Mouse (Mus musculus): Measurements from ENCODE around the gene Enc1. TPM values are rescaled to one million over a fixed set of nuclear protein-coding genes. Genes with fewer than 3 reads are reported as not detected.

The Enc1 gene
- polyA plus RNA-seq, 1 experiment from 2014 or later, result 0.86 TPM

GRCm38 (mm10) chr13:97290747-97291146 lies 49.8 kb downstream of the Enc1 start:
- H3K9me3 ChIP-seq (replicated peaks; ENCODE audit: control insufficient read depth, low read length), result no peaks in the 10 kb centered on the region
- no peak overlapping the region for H3K4me3 ChIP-seq (ENCODE audit: low read depth, low read length)
- H3K27me3 ChIP-seq (ENCODE audit: control insufficient read depth, insufficient read depth, low read depth, low read length), result no peaks in the 10 kb centered on the region
- no peak for ATAC-seq (ENCODE audit: low read depth)
- no peak overlapping the region for H3K4me2 ChIP-seq (ENCODE audit: low read depth, low read length)
- H3K27ac ChIP-seq (ENCODE audit: low read length), result no peak overlapping the region
- H3K9ac ChIP-seq (ENCODE audit: low read depth, low read length), result no peak overlapping the region
- WGBS (ENCODE audit: insufficient replicate concordance), result 25% methylated on average over 3 of the region's 3 CpGs
- no peaks in the 10 kb centered on the region for H3K36me3 ChIP-seq (ENCODE audit: control insufficient read depth, insufficient read depth)
- H3K4me1 ChIP-seq (ENCODE audit: control insufficient read depth, low read depth, low read length), result peaks cover 5% of the 10 kb centered on the region

GRCm38 (mm10) chr13:97291354-97291753 lies 50.4 kb downstream of the Enc1 start:
- ATAC-seq (ENCODE audit: low read depth), result no peak
- Histone ChIP-seq H3K4me2 (ENCODE audit: low read depth, low read length) (no peak overlapping the region), H3K4me3 (ENCODE audit: low read depth, low read length) (no peak overlapping the region), H3K36me3 (ENCODE audit: control insufficient read depth, insufficient read depth) (no peaks in the 10 kb centered on the region), H3K27me3 (ENCODE audit: control insufficient read depth, insufficient read depth, low read depth, low read length) (no peaks in the 10 kb centered on the region), H3K9ac (ENCODE audit: low read depth, low read length) (no peak overlapping the region), H3K27ac (ENCODE audit: low read length) (no peak overlapping the region), H3K4me1 (ENCODE audit: control insufficient read depth, low read depth, low read length) (peaks cover 5% of the 10 kb centered on the region), H3K9me3 (replicated peaks; ENCODE audit: control insufficient read depth, low read length) (no peaks in the 10 kb centered on the region)
- WGBS (ENCODE audit: insufficient replicate concordance), result 69% methylated on average over 17 of the region's 17 CpGs

- no peak overlapping the region for H3K27ac ChIP-seq (ENCODE audit: low read length)
- H3K9me3 ChIP-seq (replicated peaks; ENCODE audit: control insufficient read depth, low read length), result no peaks in the 10 kb centered on the region
- no peak overlapping the region for H3K9ac ChIP-seq (ENCODE audit: low read depth, low read length)
- no peak overlapping the region for H3K4me2 ChIP-seq (ENCODE audit: low read depth, low read length)
- peaks cover 5% of the 10 kb centered on the region for H3K4me1 ChIP-seq (ENCODE audit: control insufficient read depth, low read depth, low read length)
- ATAC-seq (ENCODE audit: low read depth), result no peak
- no peaks in the 10 kb centered on the region for H3K36me3 ChIP-seq (ENCODE audit: control insufficient read depth, insufficient read depth)
- H3K27me3 ChIP-seq (ENCODE audit: control insufficient read depth, insufficient read depth, low read depth, low read length), result no peaks in the 10 kb centered on the region
- H3K4me3 ChIP-seq (ENCODE audit: low read depth, low read length), result no peak overlapping the region
- 65% methylated on average over 8 of the region's 8 CpGs for WGBS (ENCODE audit: insufficient replicate concordance)
Measured at GRCm38 (mm10) chr13:97292026-97292425, 51.1 kb downstream of the Enc1 start.

- Histone ChIP-seq H3K9me3 (replicated peaks; ENCODE audit: control insufficient read depth, low read length) (no peaks in the 10 kb centered on the region), H3K9ac (ENCODE audit: low read depth, low read length) (no peak overlapping the region), H3K4me2 (ENCODE audit: low read depth, low read length) (no peak overlapping the region), H3K4me3 (ENCODE audit: low read depth, low read length) (no peak overlapping the region), H3K36me3 (ENCODE audit: control insufficient read depth, insufficient read depth) (no peaks in the 10 kb centered on the region), H3K27ac (ENCODE audit: low read length) (no peak overlapping the region), H3K27me3 (ENCODE audit: control insufficient read depth, insufficient read depth, low read depth, low read length) (no peaks in the 10 kb centered on the region), H3K4me1 (ENCODE audit: control insufficient read depth, low read depth, low read length) (peaks cover 5% of the 10 kb centered on the region)
- WGBS (ENCODE audit: insufficient replicate concordance), result 54% methylated on average over 12 of the region's 12 CpGs
- ATAC-seq (ENCODE audit: low read depth), result no peak
Measured at GRCm38 (mm10) chr13:97292451-97293245, 51.7 kb downstream of the Enc1 start.

- H3K27me3 ChIP-seq (ENCODE audit: control insufficient read depth, insufficient read depth, low read depth, low read length), result no peaks in the 10 kb centered on the region
- peaks cover 7% of the 10 kb centered on the region for H3K4me1 ChIP-seq (ENCODE audit: control insufficient read depth, low read depth, low read length)
- H3K36me3 ChIP-seq (ENCODE audit: control insufficient read depth, insufficient read depth), result no peaks in the 10 kb centered on the region
- no peak overlapping the region for H3K27ac ChIP-seq (ENCODE audit: low read length)
- no peak overlapping the region for H3K4me3 ChIP-seq (ENCODE audit: low read depth, low read length)
- H3K4me2 ChIP-seq (ENCODE audit: low read depth, low read length), result no peak overlapping the region
- ATAC-seq (ENCODE audit: low read depth), result no peak
- H3K9me3 ChIP-seq (replicated peaks; ENCODE audit: control insufficient read depth, low read length), result no peaks in the 10 kb centered on the region
- 44% methylated on average over 9 of the region's 9 CpGs for WGBS (ENCODE audit: insufficient replicate concordance)
- no peak overlapping the region for H3K9ac ChIP-seq (ENCODE audit: low read depth, low read length)
Measured at GRCm38 (mm10) chr13:97295101-97295852, 54.4 kb downstream of the Enc1 start.

GRCm38 (mm10) chr13:97295853-97296219 lies 54.9 kb downstream of the Enc1 start:
- Histone ChIP-seq H3K27me3 (ENCODE audit: control insufficient read depth, insufficient read depth, low read depth, low read length) (no peaks in the 10 kb centered on the region), H3K4me2 (ENCODE audit: low read depth, low read length) (no peak overlapping the region), H3K9ac (ENCODE audit: low read depth, low read length) (no peak overlapping the region), H3K27ac (ENCODE audit: low read length) (no peak overlapping the region), H3K4me3 (ENCODE audit: low read depth, low read length) (no peak overlapping the region), H3K9me3 (replicated peaks; ENCODE audit: control insufficient read depth, low read length) (no peaks in the 10 kb centered on the region), H3K4me1 (ENCODE audit: control insufficient read depth, low read depth, low read length) (peaks cover 7% of the 10 kb centered on the region), H3K36me3 (ENCODE audit: control insufficient read depth, insufficient read depth) (no peaks in the 10 kb centered on the region)
- WGBS (ENCODE audit: insufficient replicate concordance), result 37% methylated on average over 11 of the region's 11 CpGs
- ATAC-seq (ENCODE audit: low read depth), result no peak

- Histone ChIP-seq H3K36me3 (ENCODE audit: control insufficient read depth, insufficient read depth) (no peaks in the 10 kb centered on the region), H3K27me3 (ENCODE audit: control insufficient read depth, insufficient read depth, low read depth, low read length) (no peaks in the 10 kb centered on the region), H3K9me3 (replicated peaks; ENCODE audit: control insufficient read depth, low read length) (no peaks in the 10 kb centered on the region), H3K4me3 (ENCODE audit: low read depth, low read length) (no peak overlapping the region), H3K4me2 (ENCODE audit: low read depth, low read length) (no peak overlapping the region), H3K9ac (ENCODE audit: low read depth, low read length) (no peak overlapping the region), H3K4me1 (ENCODE audit: control insufficient read depth, low read depth, low read length) (peaks cover 7% of the 10 kb centered on the region), H3K27ac (ENCODE audit: low read length) (no peak overlapping the region)
- no peak for ATAC-seq (ENCODE audit: low read depth)
- 67% methylated on average over 8 of the region's 8 CpGs for WGBS (ENCODE audit: insufficient replicate concordance)
Measured at GRCm38 (mm10) chr13:97296281-97296680, 55.4 kb downstream of the Enc1 start.

- H3K36me3 ChIP-seq (ENCODE audit: control insufficient read depth, insufficient read depth), result no peaks in the 10 kb centered on the region
- H3K27me3 ChIP-seq (ENCODE audit: control insufficient read depth, insufficient read depth, low read depth, low read length), result no peaks in the 10 kb centered on the region
- 57% methylated on average over 2 of the region's 5 CpGs for WGBS (ENCODE audit: insufficient replicate concordance)
- H3K27ac ChIP-seq (ENCODE audit: low read length), result no peak overlapping the region
- H3K4me1 ChIP-seq (ENCODE audit: control insufficient read depth, low read depth, low read length), result peaks cover 7% of the 10 kb centered on the region
- H3K4me2 ChIP-seq (ENCODE audit: low read depth, low read length), result no peak overlapping the region
- ATAC-seq (ENCODE audit: low read depth), result no peak
- H3K9me3 ChIP-seq (replicated peaks; ENCODE audit: control insufficient read depth, low read length), result no peaks in the 10 kb centered on the region
- no peak overlapping the region for H3K4me3 ChIP-seq (ENCODE audit: low read depth, low read length)
- H3K9ac ChIP-seq (ENCODE audit: low read depth, low read length), result no peak overlapping the region
Measured at GRCm38 (mm10) chr13:97296757-97297156, 55.9 kb downstream of the Enc1 start.

- Histone ChIP-seq H3K4me3 (ENCODE audit: low read depth, low read length) (no peak overlapping the region), H3K9me3 (replicated peaks; ENCODE audit: control insufficient read depth, low read length) (no peaks in the 10 kb centered on the region), H3K4me1 (ENCODE audit: control insufficient read depth, low read depth, low read length) (peaks cover 7% of the 10 kb centered on the region), H3K27ac (ENCODE audit: low read length) (no peak overlapping the region), H3K4me2 (ENCODE audit: low read depth, low read length) (no peak overlapping the region), H3K27me3 (ENCODE audit: control insufficient read depth, insufficient read depth, low read depth, low read length) (no peaks in the 10 kb centered on the region), H3K36me3 (ENCODE audit: control insufficient read depth, insufficient read depth) (no peaks in the 10 kb centered on the region), H3K9ac (ENCODE audit: low read depth, low read length) (no peak overlapping the region)
- no peak for ATAC-seq (ENCODE audit: low read depth)
- WGBS (ENCODE audit: insufficient replicate concordance), result 64% methylated on average over 14 of the region's 14 CpGs
Measured at GRCm38 (mm10) chr13:97297418-97298050, 56.6 kb downstream of the Enc1 start.
